ENCODE assay signal across 14 mouse cellular contexts in genomic region chr9:78506002-78506721, GRCm38 (mm10). TPM values are rescaled to one million over a fixed set of nuclear protein-coding genes. Genes with fewer than 3 reads are reported as not detected.
DNase-seq lines count a peak whose midpoint lies in the region; ATAC-seq and TF ChIP-seq lines count a peak whose summit lies in the region.
"Had no signal": no experiment of that assay in that cellular context is flagged by ENCODE, and none has a peak within 500 bp of the region (broad histone marks: within the 10 kb centered on the region; RNA-seq: fewer than 3 reads in every experiment).

No protein-coding gene starts in this region.

- peak overlapping the region; percentile 3; the same call in 1 of the 2 replicates for H3K4me2 ChIP-seq in heart, postnatal 0 days (ENCODE audit: low read depth, low read length)
- H3K4me2 ChIP-seq in midbrain, embryonic 16.5 days (ENCODE audit: low read length): peak overlapping the region; percentile 27
- H3K4me2 ChIP-seq: neural tube, embryonic 13.5 days had no signal

- TF ChIP-seq EP300 in heart, postnatal 0 days (IDR thresholded peaks at IDR 0.05; ENCODE audit: low read depth): peak; percentile 68; the same call in 1 of the 2 replicates

- ATAC-seq in heart, postnatal 0 days (ENCODE audit: insufficient read depth, low read depth): peak; percentile 74
- 0 out of 2 replicates have a peak, but pooled peaks have one; percentile 15 for ATAC-seq in erythroblast, adult 5-6 weeks (replicated peaks; ENCODE audit: low FRiP score, poor library complexity, severe bottlenecking)
- ATAC-seq in midbrain, embryonic 16.5 days: no peak
- no peak for ATAC-seq in cerebellum, adult (ENCODE audit: insufficient number of reproducible peaks, low FRiP score, low TSS enrichment)
- ATAC-seq: forebrain, embryonic 14.5 days; lung, postnatal 0 days had no signal

- no peaks in the 10 kb centered on the region for H3K36me3 ChIP-seq in heart, postnatal 0 days (replicated peaks; ENCODE audit: control insufficient read depth, insufficient read depth, low read length)
- H3K36me3 ChIP-seq in midbrain, embryonic 16.5 days (ENCODE audit: control insufficient read depth, insufficient read depth, low read length): peaks cover 3% of the 10 kb centered on the region; the same call in 1 of the 2 replicates
- H3K36me3 ChIP-seq: neural tube, embryonic 13.5 days had no signal

- no peaks in the 10 kb centered on the region for H3K9me3 ChIP-seq in heart, postnatal 0 days (replicated peaks; ENCODE audit: control insufficient read depth, low read length)
- H3K9me3 ChIP-seq in midbrain, embryonic 16.5 days (replicated peaks; ENCODE audit: control insufficient read depth, low read length, poor library complexity, severe bottlenecking): no peaks in the 10 kb centered on the region
- H3K9me3 ChIP-seq: neural tube, embryonic 13.5 days had no signal

- H3K9ac ChIP-seq in heart, postnatal 0 days (replicated peaks; ENCODE audit: low read depth, low read length): no peak overlapping the region
- no peak overlapping the region; the same call in 1 of the 2 replicates for H3K9ac ChIP-seq in midbrain, embryonic 16.5 days (ENCODE audit: low read depth, low read length)
- H3K9ac ChIP-seq: neural tube, embryonic 13.5 days had no signal

- 15% methylated on average over 11 of the region's 11 CpGs for WGBS in heart, postnatal 0 days
- WGBS in midbrain, embryonic 16.5 days: 71% methylated on average over 11 of the region's 11 CpGs

- DNase-seq in heart, postnatal 0 days (ENCODE audit: low spot score): peak; percentile 61
- DNase-seq in heart, adult 9 months (ENCODE audit: low spot score in 2 of 2): no peak
- peak; percentile 69 for DNase-seq in kidney, postnatal 14 days
- no peak for DNase-seq in frontal cortex, postnatal 10 days (ENCODE audit: low spot score in 2 of 2)
- DNase-seq in cerebellum, adult 9-11 months: no peak
- DNase-seq: embryo, embryonic 11 days; thymus, adult 2 months had no signal

- H3K4me1 ChIP-seq in heart, postnatal 0 days (ENCODE audit: control insufficient read depth, insufficient read depth): no peaks in the 10 kb centered on the region
- H3K4me1 ChIP-seq in midbrain, embryonic 16.5 days (ENCODE audit: control insufficient read depth, insufficient read depth, low read length): peaks cover 18% of the 10 kb centered on the region

- no peak overlapping the region for H3K4me3 ChIP-seq in heart, postnatal 0 days (ENCODE audit: low read depth, low read length)
- no peak overlapping the region for H3K4me3 ChIP-seq in midbrain, embryonic 16.5 days (ENCODE audit: low read depth, low read length)
- H3K4me3 ChIP-seq: neural tube, embryonic 13.5 days had no signal

- TF ChIP-seq CTCF in heart, postnatal 0 days (IDR thresholded peaks at IDR 0.05; ENCODE audit: low read depth): no peak

- peak overlapping the region; percentile 76 for H3K27ac ChIP-seq in heart, postnatal 0 days (ENCODE audit: low read depth)
- no peak overlapping the region for H3K27ac ChIP-seq in midbrain, embryonic 16.5 days (ENCODE audit: low read length)
- H3K27ac ChIP-seq: neural tube, embryonic 13.5 days had no signal

- H3K27me3 ChIP-seq in heart, postnatal 0 days (ENCODE audit: control insufficient read depth, insufficient read depth, low read length): no peaks in the 10 kb centered on the region
- H3K27me3 ChIP-seq in midbrain, embryonic 16.5 days (ENCODE audit: control insufficient read depth, insufficient read depth, low read depth, low read length): no peaks in the 10 kb centered on the region
- H3K27me3 ChIP-seq: neural tube, embryonic 13.5 days had no signal

RNA-seq across cellular contexts. Expression of gene Eef1a1, which starts 17.2 kb away (rescaled TPM):
- 7,011 and 7,051 TPM in 2 replicates for total RNA-seq in heart, postnatal 0 days (2014; rRNA removed; ENCODE audit: low replicate concordance)
- 2,146 and 2,221 TPM in 2 replicates for polyA plus RNA-seq in heart, postnatal 0 days (2015; fragmentation: Nextera tagmentation; extraction: Ambion mirVana)
- 3,932 and 4,159 TPM in 2 replicates for total RNA-seq in erythroblast, adult 5-6 weeks (2015; ENCODE audit: low replicate concordance)
- total RNA-seq in erythroblast, adult 5-6 weeks (2017; ENCODE audit: low replicate concordance): 1,512 and 1,760 TPM in 2 replicates
- 2,998 and 3,109 TPM in 2 replicates for polyA plus RNA-seq in midbrain, embryonic 16.5 days (2015; fragmentation: Nextera tagmentation; extraction: Ambion mirVana)

RNA-seq across cellular contexts. Expression of gene Gm17324, which starts 57.6 kb away (rescaled TPM):
- not detected in 2 replicates for total RNA-seq in heart, postnatal 0 days (2014; rRNA removed; ENCODE audit: low replicate concordance)
- polyA plus RNA-seq in heart, postnatal 0 days (2015; fragmentation: Nextera tagmentation; extraction: Ambion mirVana): 0.63 and 0.74 TPM in 2 replicates
- not detected in 2 replicates for total RNA-seq in erythroblast, adult 5-6 weeks (2015; ENCODE audit: low replicate concordance)
- not detected in 2 replicates for total RNA-seq in erythroblast, adult 5-6 weeks (2017; ENCODE audit: low replicate concordance)
- 1.7 and 2.1 TPM in 2 replicates for polyA plus RNA-seq in midbrain, embryonic 16.5 days (2015; fragmentation: Nextera tagmentation; extraction: Ambion mirVana)
- polyA plus RNA-seq: small intestine, adult 2 months had no signal

RNA-seq across cellular contexts. Expression of gene Mto1, which starts 58.2 kb away (rescaled TPM):
- total RNA-seq in heart, postnatal 0 days (2014; rRNA removed; ENCODE audit: low replicate concordance): 22.4 and 27.3 TPM in 2 replicates
- polyA plus RNA-seq in heart, postnatal 0 days (2015; fragmentation: Nextera tagmentation; extraction: Ambion mirVana): 21.8 and 23.3 TPM in 2 replicates
- 7.3 and 14.2 TPM in 2 replicates for total RNA-seq in erythroblast, adult 5-6 weeks (2015; ENCODE audit: low replicate concordance)
- 6.9 and 22.0 TPM in 2 replicates for total RNA-seq in erythroblast, adult 5-6 weeks (2017; ENCODE audit: low replicate concordance)
- polyA plus RNA-seq in midbrain, embryonic 16.5 days (2015; fragmentation: Nextera tagmentation; extraction: Ambion mirVana): 27.9 and 29.3 TPM in 2 replicates

Comparison
In these comparisons a context has a peak if more than half of its experiments do, and no peak if none do; other contexts are left out.
1. DNase-seq: peak in heart, postnatal 0 days (single experiment) and kidney, postnatal 14 days (single experiment); none in heart, adult 9 months (0 of 2), frontal cortex, postnatal 10 days (0 of 2) and cerebellum, adult 9-11 months (single experiment).
2. ATAC-seq: peak in heart, postnatal 0 days (single experiment) and erythroblast, adult 5-6 weeks (single experiment); none in midbrain, embryonic 16.5 days (single experiment) and cerebellum, adult (single experiment).